Mouse (Mus musculus) left cerebral cortex, postnatal 36 days (tissue): ENCODE measurements around the gene Olfr1222. TPM values are rescaled to one million over a fixed set of nuclear protein-coding genes. Genes with fewer than 3 reads are reported as not detected.
"Not testable (repeated sequence)": the region's sequence is repeated elsewhere in the genome, so short reads cannot be mapped to it uniquely, and the experiment has no call there.

Experiments
- DNase-seq, 2 experiments: peaks; one replicate each; pipeline ENCODE4 v3.0.0; 2021 to 2022; ENCODE audit warnings: low spot score in 2 of 2, mixed read lengths in 1 of 2
- intact Hi-C: fragments of 180-260 bp; cut with DNase I; formaldehyde crosslinking; loops from one replicate; pipeline ENCODE4 v1.15.1; 2025
- total RNA-seq, 2 experiments: library from RNA; stranded (reverse); gene quantifications; 2 replicates each; pipeline ENCODE4 v1.2.3; 2021

The Olfr1222 gene
- not detected for total RNA-seq

- intact Hi-C loops: no loop called here
- no peak for DNase-seq
Measured at GRCm38 (mm10) chr2:89132954-89133353, at the start of gene Olfr1222. Gene Olfr1222 (minus strand): TSS chr2:89133054.

DNA sequence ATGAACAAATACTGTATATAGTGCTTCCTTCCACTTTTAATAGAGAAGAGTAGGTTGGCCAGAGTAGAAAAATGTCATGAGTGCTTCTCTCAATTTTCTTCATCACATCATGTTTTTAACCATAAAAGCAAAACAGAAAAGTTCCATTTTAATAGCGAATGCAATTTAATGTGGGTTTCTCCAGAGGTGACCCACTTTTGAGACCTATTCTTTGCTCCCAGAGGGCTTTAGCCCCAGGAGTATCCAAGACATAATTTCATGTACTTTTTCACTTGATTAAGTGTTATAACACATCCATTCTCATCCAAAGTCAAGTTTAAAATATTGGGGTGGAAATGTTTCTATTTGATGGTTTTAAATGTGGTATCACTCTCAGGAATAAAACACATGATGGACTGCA, 41.7 kb upstream of the Olfr1222 start, which contains the start of gene Olfr1225:
Olfr1225 (minus strand) TSS at position 101 of the 400 bp plus-strand sequence.
- DNase-seq: no peak
- intact Hi-C loops: no loop called here

GRCm38 (mm10) chr2:89164711-89165110, 31.9 kb upstream of the Olfr1222 start:
- intact Hi-C loops, DNase-seq: not testable (repeated sequence)

DNA sequence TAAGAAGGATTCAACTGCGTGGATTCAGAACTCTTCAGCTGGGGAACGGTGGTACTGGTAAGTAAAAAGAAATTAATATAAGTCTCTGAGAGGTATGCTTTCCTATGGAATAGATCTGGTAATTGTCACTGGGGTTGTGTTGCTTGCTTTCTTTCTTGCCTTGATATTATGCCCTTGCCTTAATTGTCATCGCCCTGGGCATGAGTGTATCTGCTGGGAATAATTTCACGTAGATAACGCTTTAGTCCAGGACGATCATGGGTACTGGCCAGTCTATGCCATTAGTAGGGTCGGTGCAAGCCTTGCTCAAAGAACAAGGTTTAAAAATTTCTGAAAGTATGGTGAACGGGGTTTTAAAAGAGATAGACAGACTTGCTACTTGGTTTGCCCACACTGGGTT, 31.1 kb upstream of the Olfr1222 start, which contains the start of gene Olfr1224-ps1:
Olfr1224-ps1 (minus strand) TSS at position 101 of the 400 bp plus-strand sequence.
- intact Hi-C loops: not testable (repeated sequence)

DNA sequence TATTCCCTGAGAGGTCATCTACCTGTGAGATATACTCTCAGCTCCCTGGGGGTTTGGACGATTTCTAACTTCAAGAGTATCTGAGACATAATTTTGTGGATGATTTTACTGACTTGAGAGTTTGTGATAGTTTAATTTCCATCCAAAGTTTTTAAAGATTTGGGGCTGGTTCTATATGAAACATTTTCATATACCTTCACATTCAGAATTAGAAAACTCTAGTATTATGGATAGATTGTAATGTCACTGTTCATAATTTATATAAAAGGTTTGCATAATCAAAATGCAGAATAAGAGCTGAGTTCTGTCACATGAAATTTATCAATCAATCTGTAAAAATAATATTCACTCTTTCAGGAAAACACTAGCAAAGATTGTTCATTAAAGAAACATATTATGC, 18.6 kb upstream of the Olfr1222 start, which contains the start of gene Olfr1223:
Olfr1223 (minus strand) TSS at position 101 of the 400 bp plus-strand sequence.
- intact Hi-C loops: no loop called here
- DNase-seq: no peak

More for the DNA sequence above, 31.1 kb upstream of the Olfr1222 start, which contains the start of gene Olfr1224-ps1:
- DNase-seq: not testable (repeated sequence)

GRCm38 (mm10) chr2:89117183-89117582, 15.7 kb downstream of the Olfr1222 start, which contains the start of gene Olfr1221:
Gene Olfr1221 (minus strand): TSS chr2:89117283.
- intact Hi-C loops: no loop called here
- no peak for DNase-seq

DNA sequence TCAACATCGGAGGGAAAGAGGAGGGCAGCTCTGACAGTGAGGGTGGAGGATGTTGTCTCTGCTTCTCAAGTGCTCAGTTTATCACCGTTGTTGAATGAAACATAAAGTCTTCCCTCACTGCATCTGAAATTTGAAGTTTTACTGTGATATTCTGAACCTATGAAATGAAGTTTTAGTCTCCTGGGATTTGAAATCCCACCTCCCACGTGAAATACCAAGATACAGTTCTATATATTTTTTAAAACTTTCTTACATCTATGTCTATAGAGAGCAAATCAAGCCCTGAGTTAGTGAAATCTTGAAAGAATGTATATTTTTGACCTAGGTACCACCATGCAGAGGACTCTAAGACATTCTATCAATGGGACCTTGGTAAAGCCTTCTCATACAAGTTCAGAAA, 26.1 kb downstream of the Olfr1222 start, which contains the start of gene Olfr1220:
Olfr1220 (minus strand) TSS at position 101 of the 400 bp plus-strand sequence.
- intact Hi-C loops: no loop called here
- no peak for DNase-seq

- no peak for DNase-seq
- intact Hi-C loops: no loop called here
Measured at GRCm38 (mm10) chr2:89105651-89106050, 27.2 kb downstream of the Olfr1222 start.

- intact Hi-C loops: no loop called here
- no peak for DNase-seq
Measured at GRCm38 (mm10) chr2:89093848-89094247, 39.0 kb downstream of the Olfr1222 start.

DNA sequence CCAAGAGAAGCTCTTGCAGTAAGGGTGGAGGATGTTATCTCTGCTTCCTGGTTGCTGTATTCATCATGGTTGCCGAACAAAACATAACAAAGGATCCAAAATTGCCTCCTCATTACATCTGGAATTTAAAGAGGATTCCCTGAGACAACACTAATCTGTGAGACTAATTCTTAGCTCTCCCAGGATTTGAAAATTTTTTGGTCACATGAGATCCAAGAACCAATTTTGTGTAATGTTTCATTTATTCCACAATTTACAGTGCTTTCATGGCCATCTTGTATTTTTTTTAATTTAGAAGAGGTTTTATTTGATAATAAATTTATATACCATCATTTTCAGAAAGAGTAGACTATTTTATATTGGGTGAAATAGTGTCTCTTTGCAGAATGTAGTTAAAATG, 49.4 kb downstream of the Olfr1222 start, which contains the start of gene Olfr1219:
Olfr1219 (minus strand) TSS at position 101 of the 400 bp plus-strand sequence.
- intact Hi-C loops: no loop called here
- DNase-seq: no peak

DNA sequence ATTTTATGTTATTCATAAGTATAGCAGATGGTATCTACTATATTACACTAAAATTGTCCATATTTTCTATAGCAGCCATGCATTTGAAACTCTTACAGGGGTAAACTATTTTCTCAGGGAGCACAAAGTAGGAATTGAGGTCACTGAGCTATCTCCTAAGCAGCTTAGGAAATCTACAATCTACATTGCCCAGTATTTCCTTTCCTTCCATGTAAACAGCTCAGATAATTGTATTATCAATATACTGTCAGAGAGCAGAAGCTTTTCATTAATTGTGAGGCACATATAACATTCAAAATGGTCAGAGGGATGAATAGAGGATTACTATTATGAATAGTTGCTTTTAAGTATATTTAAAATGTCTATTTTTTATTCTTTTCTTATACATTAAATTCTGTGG, 51.4 kb downstream of the Olfr1222 start:
- no peak for DNase-seq

More for the DNA sequence above, 51.4 kb downstream of the Olfr1222 start:
- intact Hi-C loops: no loop called here

Other genes starting within 250 kb of the Olfr1222 start
- gene Olfr1208, start 230.7 kb downstream of the Olfr1222 start, total RNA-seq: not detected
- gene Olfr1209, start 217.9 kb downstream of the Olfr1222 start, total RNA-seq: not detected
- not detected for gene Olfr1211, start 194.9 kb downstream of the Olfr1222 start, total RNA-seq
- not detected for gene Olfr1212, start 179.1 kb downstream of the Olfr1222 start, total RNA-seq
- gene Gm13762, start 152.8 kb downstream of the Olfr1222 start, total RNA-seq: not detected
- gene Olfr1214, start 140.4 kb downstream of the Olfr1222 start, total RNA-seq: not detected
- gene Olfr1215, start 126.1 kb downstream of the Olfr1222 start, total RNA-seq: not detected
- not detected for gene Olfr1216, start 114.7 kb downstream of the Olfr1222 start, total RNA-seq
- not detected for gene Olfr1217, start 101.0 kb downstream of the Olfr1222 start, total RNA-seq
- not detected for gene Olfr1218, start 71.9 kb downstream of the Olfr1222 start, total RNA-seq
- not detected for gene Olfr1219, start 49.5 kb downstream of the Olfr1222 start, total RNA-seq
- not detected for gene Olfr1220, start 26.2 kb downstream of the Olfr1222 start, total RNA-seq
- not detected for gene Olfr1221, start 15.8 kb downstream of the Olfr1222 start, total RNA-seq
- gene Olfr1223, start 18.5 kb upstream of the Olfr1222 start, total RNA-seq: not detected
- gene Olfr1224-ps1, start 31.0 kb upstream of the Olfr1222 start, total RNA-seq: not detected
- gene Olfr1225, start 41.6 kb upstream of the Olfr1222 start, total RNA-seq: not detected
- gene Olfr1226, start 67.0 kb upstream of the Olfr1222 start, total RNA-seq: not detected
- gene Olfr1228, start 121.0 kb upstream of the Olfr1222 start, total RNA-seq: not detected
- not detected for gene Olfr1229, start 155.0 kb upstream of the Olfr1222 start, total RNA-seq
- not detected for gene Olfr1230, start 164.2 kb upstream of the Olfr1222 start, total RNA-seq
- not detected for gene Olfr1231, start 174.0 kb upstream of the Olfr1222 start, total RNA-seq
- gene Olfr1232, start 196.6 kb upstream of the Olfr1222 start, total RNA-seq: not detected
- gene Olfr1233, start 209.3 kb upstream of the Olfr1222 start, total RNA-seq: not detected
- not detected for gene Olfr1234, start 231.8 kb upstream of the Olfr1222 start, total RNA-seq